In the genomic region with DNA sequence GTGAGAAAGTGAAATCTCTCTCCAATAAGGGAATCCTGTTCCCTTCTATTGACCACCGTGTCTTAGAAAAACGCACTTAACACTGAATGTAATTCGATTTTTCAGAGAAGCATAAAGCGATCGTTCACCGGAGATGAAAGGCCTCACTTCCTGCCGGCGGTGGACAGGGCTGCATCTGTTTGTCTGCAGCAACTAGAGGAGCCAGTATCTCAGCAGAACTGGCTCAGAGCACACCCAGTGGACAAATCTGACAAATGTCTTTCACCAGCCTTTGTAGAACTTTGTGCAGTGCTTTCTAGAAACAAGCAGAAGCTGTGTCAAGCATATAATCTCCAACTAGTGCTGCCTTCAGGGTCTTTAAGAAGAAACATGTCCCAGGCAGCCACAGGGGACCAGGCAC, we compare ENCODE assay signal across 10 mouse cellular contexts. TPM values are rescaled to one million over a fixed set of nuclear protein-coding genes. Genes with fewer than 3 reads are reported as not detected.
A peak's percentile ranks its signal among the peaks of the same experiment; 100 is the strongest.
DNase-seq lines count a peak whose midpoint lies in the region; ATAC-seq and TF ChIP-seq lines count a peak whose summit lies in the region.
"Had no signal": no experiment of that assay in that cellular context is flagged by ENCODE, and none has a peak within 500 bp of the region (broad histone marks: within the 10 kb centered on the region; RNA-seq: fewer than 3 reads in every experiment).

No protein-coding gene starts in this region.

- H3K4me1 ChIP-seq in lung, postnatal 0 days (ENCODE audit: insufficient read depth, low read depth, low read length): 0 out of 2 replicates have a peak, but pooled peaks cover 3% of the 10 kb centered on the region
- no peaks in the 10 kb centered on the region for H3K4me1 ChIP-seq in hindbrain, embryonic 11.5 days (replicated peaks; ENCODE audit: control insufficient read depth, insufficient read depth, low read length)
- H3K4me1 ChIP-seq in neural tube, embryonic 12.5 days: peaks cover 16% of the 10 kb centered on the region

- H3K4me2 ChIP-seq in lung, postnatal 0 days (replicated peaks; ENCODE audit: low read depth, low read length): no peak overlapping the region
- H3K4me2 ChIP-seq in hindbrain, embryonic 11.5 days (replicated peaks; ENCODE audit: low read depth, low read length): no peak overlapping the region
- H3K4me2 ChIP-seq in neural tube, embryonic 12.5 days (replicated peaks): peak overlapping the region; percentile 30; the same call in 1 of the 2 replicates

- no peak overlapping the region for H3K4me3 ChIP-seq in lung, postnatal 0 days (ENCODE audit: low read depth, low read length)
- H3K4me3 ChIP-seq in hindbrain, embryonic 11.5 days (ENCODE audit: low read depth, low read length): no peak overlapping the region
- no peak overlapping the region for H3K4me3 ChIP-seq in neural tube, embryonic 12.5 days
- H3K4me3 ChIP-seq: erythroblast, embryonic 14.5 days had no signal

- no peaks in the 10 kb centered on the region for H3K36me3 ChIP-seq in lung, postnatal 0 days (ENCODE audit: insufficient read depth, low read length)
- H3K36me3 ChIP-seq in hindbrain, embryonic 11.5 days (ENCODE audit: control insufficient read depth, insufficient read depth, low read length): no peaks in the 10 kb centered on the region
- H3K36me3 ChIP-seq in neural tube, embryonic 12.5 days: no peaks in the 10 kb centered on the region

- no peak for TF ChIP-seq EP300 in lung, postnatal 0 days (IDR thresholded peaks at IDR 0.05)

- H3K9ac ChIP-seq in lung, postnatal 0 days (replicated peaks; ENCODE audit: low read depth): no peak overlapping the region
- no peak overlapping the region for H3K9ac ChIP-seq in hindbrain, embryonic 11.5 days (ENCODE audit: low read depth, low read length)
- no peak overlapping the region for H3K9ac ChIP-seq in neural tube, embryonic 12.5 days

- 3% methylated on average over 8 of the region's 8 CpGs for WGBS in lung, postnatal 0 days
- WGBS in hindbrain, embryonic 11.5 days: 11% methylated on average over 8 of the region's 8 CpGs
- WGBS in neural tube, embryonic 12.5 days: 9% methylated on average over 8 of the region's 8 CpGs

- no peaks in the 10 kb centered on the region for H3K9me3 ChIP-seq in lung, postnatal 0 days (ENCODE audit: low read length)
- H3K9me3 ChIP-seq in hindbrain, embryonic 11.5 days (ENCODE audit: control insufficient read depth, low read length): no peaks in the 10 kb centered on the region
- no peaks in the 10 kb centered on the region for H3K9me3 ChIP-seq in neural tube, embryonic 12.5 days

- no peak overlapping the region for H3K27ac ChIP-seq in lung, postnatal 0 days (ENCODE audit: low read length)
- no peak overlapping the region for H3K27ac ChIP-seq in hindbrain, embryonic 11.5 days (ENCODE audit: low read depth, low read length)
- H3K27ac ChIP-seq in neural tube, embryonic 12.5 days: no peak overlapping the region

- TF ChIP-seq CTCF in lung, postnatal 0 days (IDR thresholded peaks at IDR 0.05): peak; percentile 52

- H3K27me3 ChIP-seq in lung, postnatal 0 days (replicated peaks; ENCODE audit: insufficient read depth, low read length): no peaks in the 10 kb centered on the region
- no peaks in the 10 kb centered on the region for H3K27me3 ChIP-seq in hindbrain, embryonic 11.5 days (ENCODE audit: control insufficient read depth, insufficient read depth, low read length)
- no peaks in the 10 kb centered on the region for H3K27me3 ChIP-seq in neural tube, embryonic 12.5 days (replicated peaks)

- peak; percentile 46 for ATAC-seq in lung, postnatal 0 days
- ATAC-seq in hindbrain, embryonic 11.5 days (ENCODE audit: low FRiP score): no peak
- peak; percentile 64 for ATAC-seq in neural tube, embryonic 12.5 days (ENCODE audit: low FRiP score, low read depth)

- peak; percentile 50 for DNase-seq in adrenal gland, postnatal 14 days
- no peak for DNase-seq in adrenal gland, postnatal 4 days (ENCODE audit: low spot score in 2 of 2)
- DNase-seq in lung, postnatal 0 days (ENCODE audit: low spot score): peak; percentile 46
- no peak for DNase-seq in lung, adult 18-20 months
- peak; percentile 38 for DNase-seq in hindbrain, embryonic 11.5 days (ENCODE audit: low spot score)
- DNase-seq in urinary bladder, postnatal 36 days (ENCODE audit: low spot score in 2 of 2): no peak
- no peak for DNase-seq in yolk sac, embryonic 10.5 days (ENCODE audit: low spot score)

RNA-seq across cellular contexts. Expression of a gene that starts 14.5 kb away (rescaled TPM):
- total RNA-seq in adrenal gland, postnatal 14 days (2021): 5.6 and 6.0 TPM in 2 replicates
- 1 to 10 TPM; 5.9 to 6.2 TPM for total RNA-seq in adrenal gland, postnatal 4 days (2021)
- 3.5 and 5.4 TPM in 2 replicates for polyA plus RNA-seq in lung, postnatal 0 days (2015; fragmentation: Nextera tagmentation; extraction: Ambion mirVana)
- 1.4 and 1.5 TPM in 2 replicates for polyA plus RNA-seq in hindbrain, embryonic 11.5 days (2014; fragmentation: Nextera tagmentation; extraction: Ambion mirVana)
- polyA plus RNA-seq in neural tube, embryonic 12.5 days (2016; fragmentation: Nextera tagmentation; extraction: Ambion mirVana): 0.61 and 1.1 TPM in 2 replicates
- polyA plus RNA-seq: erythroblast, embryonic 14.5 days had no signal

RNA-seq across cellular contexts. Expression of a gene that starts 42.0 kb away (rescaled TPM):
- total RNA-seq in adrenal gland, postnatal 14 days (2021): 18.6 and 20.5 TPM in 2 replicates
- total RNA-seq in adrenal gland, postnatal 4 days (2021): 10 to 100 TPM; 28.0 to 29.2 TPM
- polyA plus RNA-seq in lung, postnatal 0 days (2015; fragmentation: Nextera tagmentation; extraction: Ambion mirVana): 29.3 and 36.4 TPM in 2 replicates
- 38.7 and 39.0 TPM in 2 replicates for polyA plus RNA-seq in hindbrain, embryonic 11.5 days (2014; fragmentation: Nextera tagmentation; extraction: Ambion mirVana)
- 34.1 and 36.1 TPM in 2 replicates for polyA plus RNA-seq in neural tube, embryonic 12.5 days (2016; fragmentation: Nextera tagmentation; extraction: Ambion mirVana)

RNA-seq across cellular contexts. Expression of a gene that starts 42.0 kb away (rescaled TPM):
- 21.4 and 24.3 TPM in 2 replicates for total RNA-seq in adrenal gland, postnatal 14 days (2021)
- total RNA-seq in adrenal gland, postnatal 4 days (2021): 10 to 100 TPM; 20.4 to 20.8 TPM
- 9.3 and 9.7 TPM in 2 replicates for polyA plus RNA-seq in lung, postnatal 0 days (2015; fragmentation: Nextera tagmentation; extraction: Ambion mirVana)
- polyA plus RNA-seq in hindbrain, embryonic 11.5 days (2014; fragmentation: Nextera tagmentation; extraction: Ambion mirVana): 16.1 and 20.0 TPM in 2 replicates
- polyA plus RNA-seq in neural tube, embryonic 12.5 days (2016; fragmentation: Nextera tagmentation; extraction: Ambion mirVana): 14.9 and 16.8 TPM in 2 replicates

RNA-seq across cellular contexts. Expression of a gene that starts 54.0 kb away (rescaled TPM):
- total RNA-seq in adrenal gland, postnatal 14 days (2021): not detected in 2 replicates
- not detected for total RNA-seq in adrenal gland, postnatal 4 days (2021)
- polyA plus RNA-seq in lung, postnatal 0 days (2015; fragmentation: Nextera tagmentation; extraction: Ambion mirVana): not detected in 2 replicates
- polyA plus RNA-seq in hindbrain, embryonic 11.5 days (2014; fragmentation: Nextera tagmentation; extraction: Ambion mirVana): not detected in 2 replicates
- not detected in 2 replicates for polyA plus RNA-seq in neural tube, embryonic 12.5 days (2016; fragmentation: Nextera tagmentation; extraction: Ambion mirVana)
- polyA plus RNA-seq: C2C12; erythroblast, embryonic 14.5 days had no signal

Comparison
In these comparisons a context has a peak if more than half of its experiments do, and no peak if none do; other contexts are left out.
1. DNase-seq: peak in adrenal gland, postnatal 14 days (single experiment), lung, postnatal 0 days (single experiment) and hindbrain, embryonic 11.5 days (single experiment); none in adrenal gland, postnatal 4 days (0 of 2), lung, adult 18-20 months (0 of 2), urinary bladder, postnatal 36 days (0 of 2) and yolk sac, embryonic 10.5 days (single experiment).